Mouse (Mus musculus) bone marrow macrophage, adult 2 months (primary cell): Measurements from ENCODE around the gene Zhx3. TPM values are rescaled to one million over a fixed set of nuclear protein-coding genes. Genes with fewer than 3 reads are reported as not detected.

Experiments used
- H3K27ac ChIP-seq: 2 replicates; pipeline ENCODE4 v1.5.1; 2012; ENCODE audit warnings: low read depth, low read length; ENCODE audit not compliant: insufficient read depth
- H3K4me1 ChIP-seq: 2 replicates; pipeline ENCODE4 v1.6.1; 2012; ENCODE audit warnings: low read length; ENCODE audit not compliant: control insufficient read depth, insufficient read depth
- H3K4me3 ChIP-seq: 2 replicates; pipeline ENCODE4 v1.5.1; 2012; ENCODE audit warnings: mild to moderate bottlenecking, low read length, moderate library complexity; ENCODE audit not compliant: insufficient read depth
- CTCF ChIP-seq: IDR thresholded peaks from 2 replicates; pipeline ENCODE4 v1.5.1; 2012; ENCODE audit warnings: low read depth, mild to moderate bottlenecking, low read length, moderate library complexity
- POLR2A ChIP-seq: IDR thresholded peaks from 2 replicates; pipeline ENCODE4 v1.6.1; 2012; ENCODE audit warnings: mild to moderate bottlenecking, low read depth, low read length, borderline replicate concordance
- polyA plus RNA-seq: library from polyadenylated mRNA; stranded (reverse); fragments of >200 nt; gene quantifications from 2 replicates; pipeline ENCODE4 v1.2.4, GENCODE M21; 2012; ENCODE audit not compliant: missing spikeins, insufficient read depth, insufficient read length

The Zhx3 gene
- polyA plus RNA-seq, 1 experiment = 6.1 TPM

DNA sequence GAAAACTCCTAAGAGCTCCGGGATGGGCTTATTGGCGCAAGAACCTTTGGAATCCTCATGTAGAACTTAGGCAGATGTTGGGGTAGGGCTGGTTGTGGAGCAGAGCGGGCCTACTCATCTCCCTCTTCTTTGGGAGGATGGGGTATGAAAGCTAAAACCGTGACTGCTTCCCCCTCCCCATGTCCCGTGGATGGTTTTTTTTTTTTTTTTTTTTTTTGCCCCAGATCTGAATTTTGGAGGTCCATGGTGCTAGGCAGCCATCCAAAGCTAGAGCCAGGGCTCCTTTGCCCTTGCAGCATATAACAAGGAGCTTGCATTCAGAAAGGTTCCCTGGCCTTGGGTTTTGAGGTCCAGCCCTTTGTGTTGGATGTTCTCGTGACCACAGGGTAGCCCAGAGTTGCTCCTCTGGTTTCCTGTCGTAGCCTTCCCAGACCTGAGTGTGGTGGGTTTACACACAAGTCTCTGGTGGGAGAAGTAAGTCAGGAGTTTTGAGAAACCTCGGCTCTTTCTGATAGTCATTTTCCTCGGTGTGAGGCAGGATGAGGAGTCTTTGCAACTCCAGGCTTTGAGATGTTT lies 140.3 kb downstream of the Zhx3 start:
- H3K4me3 ChIP-seq = peak overlapping the region; percentile 73
- H3K27ac ChIP-seq = no peak overlapping the region
- 0 out of 2 replicates have a peak, but pooled peaks cover 8% of the 10 kb centered on the region for H3K4me1 ChIP-seq
- TF ChIP-seq CTCF = no peak
- TF ChIP-seq POLR2A = no peak

DNA sequence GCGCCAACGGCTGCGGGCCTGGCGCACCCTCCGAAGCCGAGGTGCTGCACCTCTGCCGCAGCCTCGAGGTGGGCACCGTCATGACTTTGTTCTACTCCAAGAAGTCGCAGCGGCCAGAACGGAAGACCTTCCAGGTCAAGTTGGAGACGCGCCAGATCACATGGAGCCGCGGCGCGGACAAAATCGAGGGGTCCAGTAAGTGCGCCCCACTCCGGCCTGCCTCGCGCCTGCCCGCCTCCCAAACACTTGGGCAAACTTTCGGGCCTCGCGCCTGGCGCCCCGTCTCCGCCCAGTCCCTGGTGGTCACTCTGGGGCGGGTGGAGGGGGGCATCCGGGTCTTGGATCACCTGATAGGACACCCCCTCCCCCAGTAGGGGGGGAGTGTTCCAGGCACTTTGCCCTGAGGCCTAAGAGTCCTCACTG lies 140.9 kb downstream of the Zhx3 start:
- no peak for TF ChIP-seq POLR2A
- no peak for TF ChIP-seq CTCF
- Histone ChIP-seq H3K4me3 (peak overlapping the region; percentile 73), H3K27ac (no peak overlapping the region), H3K4me1 (0 out of 2 replicates have a peak, but pooled peaks cover 8% of the 10 kb centered on the region)

DNA sequence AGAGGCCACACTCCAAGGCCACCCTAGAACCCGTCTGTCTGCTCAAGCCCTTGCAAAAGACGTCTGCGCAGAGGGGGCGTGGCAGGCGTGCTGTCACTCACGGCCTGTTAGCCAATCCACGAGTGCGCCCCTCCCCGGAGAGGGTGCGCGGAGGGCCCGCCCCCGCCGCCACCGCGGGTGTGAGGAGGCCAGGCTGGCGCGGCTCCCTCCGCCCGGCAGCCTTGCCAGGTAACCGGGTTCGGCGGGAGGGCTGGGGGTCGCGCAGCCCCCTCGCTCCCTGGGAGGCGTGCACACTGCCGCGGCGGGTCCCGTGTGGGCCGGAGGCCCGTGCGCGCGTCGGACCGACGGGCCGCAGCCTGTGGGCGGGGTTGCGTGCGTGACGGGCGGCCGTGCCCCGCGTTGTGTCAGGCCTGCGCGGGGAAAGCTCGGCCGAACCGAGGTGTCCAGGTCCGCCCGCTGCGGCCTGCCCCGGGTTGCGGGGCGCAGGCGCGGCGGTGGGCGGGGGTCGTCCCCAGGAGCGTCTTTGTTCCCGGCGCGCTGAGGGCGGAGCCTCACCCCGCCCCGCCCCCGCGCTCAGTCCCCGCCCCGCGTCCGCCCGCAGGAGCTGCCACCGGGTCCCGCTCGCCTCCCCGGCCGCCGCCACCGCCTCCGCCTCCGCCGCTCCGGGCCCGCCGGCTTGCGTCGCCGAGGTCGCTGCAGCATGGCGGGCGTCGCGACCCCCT lies 141.5 kb downstream of the Zhx3 start, which contains the start of gene Plcg1:
Plcg1 (plus strand) TSS at position 184 of the 722 bp plus-strand sequence.
- Histone ChIP-seq H3K27ac (no peak within 1 kb of the TSS), H3K4me1 (0 out of 2 replicates have a peak, but pooled peaks cover 8% of the 10 kb centered on the region), H3K4me3 (peak within 1 kb of the TSS; percentile 73)
- no peak for TF ChIP-seq POLR2A
- TF ChIP-seq CTCF = no peak

DNA sequence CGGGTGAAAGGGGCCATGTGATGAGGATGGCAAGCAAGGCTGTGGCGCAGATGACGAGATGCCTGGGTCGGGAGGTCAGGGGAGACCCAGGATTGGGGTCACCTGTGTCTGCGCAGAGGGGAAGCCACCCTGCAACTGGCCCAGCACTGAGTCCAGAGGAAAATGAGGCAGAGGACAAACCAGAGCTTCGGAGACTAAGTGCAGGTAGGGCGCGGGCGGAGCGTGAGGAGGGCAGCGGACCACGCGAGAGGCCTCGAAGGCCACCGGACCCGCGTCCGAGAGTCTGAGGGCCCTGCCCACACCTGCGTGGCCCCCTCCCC lies 142.0 kb downstream of the Zhx3 start:
- 0 out of 2 replicates have a peak, but pooled peaks cover 8% of the 10 kb centered on the region for H3K4me1 ChIP-seq
- H3K4me3 ChIP-seq = peak overlapping the region; percentile 73
- H3K27ac ChIP-seq = no peak overlapping the region
- TF ChIP-seq POLR2A (no peak), CTCF (no peak)

DNA sequence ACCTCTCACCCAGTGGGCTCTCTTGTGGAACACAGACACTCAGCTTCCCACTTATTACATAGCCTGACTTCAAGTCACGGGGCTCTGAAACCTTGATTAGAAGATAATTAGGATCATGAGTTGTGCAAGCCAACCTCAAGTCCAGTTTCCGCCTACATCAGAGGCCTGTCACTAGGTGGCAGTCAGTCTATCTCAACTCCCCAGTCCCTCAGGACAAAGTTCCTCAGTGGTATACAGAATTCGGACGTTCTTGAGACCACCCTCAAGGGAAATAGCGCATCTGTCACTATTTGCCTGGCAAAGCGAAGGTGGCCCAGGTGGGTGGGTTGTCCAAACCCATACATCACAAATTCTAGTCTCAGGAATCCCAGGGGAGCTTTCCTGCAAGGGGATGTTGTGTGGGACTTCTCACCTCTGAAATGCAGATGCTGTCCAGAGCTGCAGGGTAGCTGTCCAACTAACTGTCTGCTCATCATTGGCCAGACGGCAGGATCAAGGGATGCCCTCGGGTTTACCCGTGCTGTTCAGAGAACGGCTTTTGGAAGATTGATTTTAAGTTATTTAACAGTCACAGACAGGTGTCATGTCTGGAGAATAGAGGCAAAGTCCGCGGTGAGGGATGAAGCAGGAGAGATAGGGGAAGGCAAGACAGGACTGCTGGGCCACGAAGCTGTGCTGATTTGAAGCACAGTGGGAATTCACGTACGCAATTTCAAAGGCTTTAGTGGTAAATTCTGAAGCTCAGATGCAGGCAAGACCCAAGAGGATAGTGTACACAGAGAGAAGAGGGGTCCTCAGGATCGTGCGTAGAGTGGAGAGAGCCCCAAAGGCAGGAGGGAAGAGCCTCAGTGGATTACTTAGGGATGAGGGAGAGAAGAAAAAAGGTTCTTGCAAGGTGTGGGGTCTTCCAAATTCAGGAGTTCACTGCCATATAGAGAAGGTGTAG lies 142.7 kb downstream of the Zhx3 start:
- TF ChIP-seq POLR2A = no peak
- TF ChIP-seq CTCF = peak; percentile 24; the same call in 1 of the 2 replicates

DNA sequence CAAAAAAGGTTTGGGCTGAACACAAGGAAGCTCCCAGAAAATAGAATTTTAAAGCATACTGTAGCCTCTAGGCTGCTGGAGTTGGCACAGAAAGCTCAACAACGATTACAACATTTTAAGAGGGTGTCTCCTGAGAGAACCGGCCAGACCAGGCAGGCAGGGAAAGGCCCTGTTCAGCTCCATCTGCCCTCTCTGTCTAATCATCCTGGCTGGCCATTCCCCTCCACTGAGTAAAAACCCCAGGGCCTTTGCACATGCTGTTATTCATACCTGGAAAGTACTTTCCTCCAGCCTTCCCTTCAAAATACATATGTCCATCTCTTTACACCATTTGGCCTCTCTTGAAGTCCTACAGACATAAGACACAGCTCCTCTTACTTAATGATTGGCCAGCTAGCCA lies 143.4 kb downstream of the Zhx3 start:
- H3K27ac ChIP-seq = no peak overlapping the region
- TF ChIP-seq POLR2A = no peak
- TF ChIP-seq CTCF = no peak
- no peak overlapping the region for H3K4me3 ChIP-seq
- 0 out of 2 replicates have a peak, but pooled peaks cover 8% of the 10 kb centered on the region for H3K4me1 ChIP-seq

More for the DNA sequence above, 142.7 kb downstream of the Zhx3 start:
- Histone ChIP-seq H3K4me1 (0 out of 2 replicates have a peak, but pooled peaks cover 8% of the 10 kb centered on the region), H3K27ac (no peak overlapping the region), H3K4me3 (peak overlapping the region; percentile 73)

DNA sequence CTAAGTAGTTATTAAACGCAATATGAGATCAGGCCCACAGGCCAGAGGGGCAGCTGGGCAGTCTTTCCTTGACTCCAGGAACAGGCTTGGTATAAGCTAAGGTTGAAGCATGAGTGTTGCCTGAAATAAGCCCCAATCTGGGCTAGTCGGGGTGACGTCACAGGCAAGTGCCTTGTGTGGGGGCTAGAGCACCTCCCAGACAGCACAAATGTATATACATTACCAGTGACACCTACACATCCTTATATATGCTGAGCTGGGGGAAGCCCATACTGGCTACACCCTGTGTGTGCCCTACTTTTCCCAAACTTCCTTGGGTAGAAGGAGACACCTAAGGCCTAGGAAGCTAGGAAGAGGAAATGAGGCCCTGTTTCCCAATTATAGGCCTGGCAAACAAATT lies 143.8 kb downstream of the Zhx3 start:
- no peak overlapping the region for H3K4me3 ChIP-seq
- H3K27ac ChIP-seq = no peak overlapping the region
- TF ChIP-seq CTCF = no peak
- no peak for TF ChIP-seq POLR2A
- 0 out of 2 replicates have a peak, but pooled peaks cover 8% of the 10 kb centered on the region for H3K4me1 ChIP-seq

DNA sequence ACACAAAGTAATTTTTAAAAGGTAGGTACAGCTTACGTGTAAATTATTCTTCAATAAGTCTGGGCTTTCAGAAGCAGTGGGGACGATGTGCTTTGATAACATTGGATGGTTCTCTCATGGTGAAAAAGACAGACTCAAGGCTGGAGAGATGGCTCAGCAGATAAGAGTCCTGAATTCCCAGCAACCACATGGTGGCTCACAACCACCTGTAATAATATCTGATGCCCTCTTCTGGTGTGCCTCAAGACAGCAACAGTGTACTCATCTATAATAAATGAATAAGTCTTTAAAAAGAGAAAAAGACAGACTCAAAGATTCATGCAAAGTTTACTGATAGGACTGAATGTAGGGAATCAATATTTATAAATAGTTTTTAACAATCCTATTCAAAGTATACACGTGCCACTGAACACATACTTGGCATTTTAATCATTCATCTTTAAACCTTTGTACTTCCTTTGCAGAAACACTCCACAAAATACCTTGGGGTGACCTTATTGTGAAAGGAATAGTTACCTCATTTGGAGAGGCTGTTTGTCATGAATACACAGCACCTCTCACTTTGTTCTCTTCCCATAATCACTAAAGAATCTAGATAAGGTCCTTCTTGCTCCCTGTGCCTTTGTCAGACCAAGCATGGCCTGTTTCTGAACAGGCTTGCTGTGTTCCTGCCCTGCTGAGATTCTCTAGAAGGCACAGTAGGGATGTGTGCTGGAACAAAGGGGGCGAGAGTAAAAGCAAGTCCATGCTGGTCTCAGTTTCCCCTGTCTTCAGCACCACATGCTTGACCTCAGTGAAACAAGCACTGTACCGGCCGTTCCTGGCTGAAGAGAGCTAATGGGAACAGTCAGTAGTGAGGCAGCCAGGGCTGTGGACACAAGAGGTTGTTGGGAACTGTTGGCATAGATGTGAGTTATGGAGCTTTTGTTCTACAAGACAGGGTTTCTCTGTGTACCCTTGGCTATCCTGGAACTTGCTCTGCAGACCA lies 146.6 kb downstream of the Zhx3 start:
- TF ChIP-seq POLR2A (no peak), CTCF (no peak)
- Histone ChIP-seq H3K4me1 (0 out of 2 replicates have a peak, but pooled peaks cover 3% of the 10 kb centered on the region), H3K4me3 (no peak overlapping the region), H3K27ac (no peak overlapping the region)
